Mouse (Mus musculus): ENCODE measurements around the gene Smim1. TPM values are rescaled to one million over a fixed set of nuclear protein-coding genes. Genes with fewer than 3 reads are reported as not detected.

Smim1 gene
- total RNA-seq, 2 experiments from 2014 or later: 10.0 to 15.0 TPM

Other genes with a start within 250 kb of the Smim1 start
- gene A430005L14Rik, start 69.0 kb downstream of the Smim1 start, total RNA-seq (2021): 10 to 100 TPM; 25.3 to 25.6 TPM
- 10 to 100 TPM; 12.7 to 14.8 TPM for gene Dffb, start 51.1 kb downstream of the Smim1 start, total RNA-seq (2021)
- gene Cep104, start 51.0 kb downstream of the Smim1 start, total RNA-seq (2021): 10 to 100 TPM; 33.2 to 33.9 TPM
- gene Lrrc47, start 14.5 kb downstream of the Smim1 start, total RNA-seq (2021): 10 to 100 TPM; 59.7 to 69.2 TPM
- gene Ccdc27, start 16.4 kb upstream of the Smim1 start, total RNA-seq (2021): not detected
- under 1 TPM; 0.26 to 0.86 TPM for gene Trp73, start 114.0 kb upstream of the Smim1 start, total RNA-seq (2021)
- gene Wrap73, start 116.1 kb upstream of the Smim1 start, total RNA-seq (2021): 10 to 100 TPM; 31.3 to 34.8 TPM
- 100 to 1,000 TPM; 172 to 194 TPM for gene Tprgl, start 134.4 kb upstream of the Smim1 start, total RNA-seq (2021)
- gene Megf6, start 144.5 kb upstream of the Smim1 start, total RNA-seq (2021): 1 to 10 TPM; 2.5 to 5.0 TPM

Measured in left cerebral cortex, adult 18-20 months (tissue).